Mouse (Mus musculus) ES-E14 (cell line): Measurements from ENCODE around the gene Gm43951. TPM values are rescaled to one million over a fixed set of nuclear protein-coding genes. Genes with fewer than 3 reads are reported as not detected.

ENCODE experiments used
- DNase-seq: peaks from one replicate; pipeline ENCODE4 v3.0.0-alpha.2; 2013; ENCODE audit warnings: low read depth, low spot score
- H3K27ac ChIP-seq: 2 replicates; pipeline ENCODE4 v1.5.1; 2012; ENCODE audit warnings: low read depth, mild to moderate bottlenecking, low read length, moderate library complexity, mixed read lengths; ENCODE audit not compliant: poor library complexity, insufficient read depth, severe bottlenecking
- H3K36me3 ChIP-seq: 2 replicates; pipeline ENCODE4 v1.6.1; 2012; ENCODE audit warnings: mild to moderate bottlenecking, low read length, moderate library complexity, mixed read lengths; ENCODE audit not compliant: control insufficient read depth, poor library complexity, insufficient read depth, severe bottlenecking
- H3K4me1 ChIP-seq, 2 experiments: fragments of 150-350 bp in 1 of 2; sonication (generic) in 1 of 2; 2 replicates each; pipeline ENCODE4 v1.6.1; 2012; ENCODE audit warnings: low read length in 2 of 2, mild to moderate bottlenecking in 1 of 2, mixed read lengths in 1 of 2; ENCODE audit not compliant: control insufficient read depth in 2 of 2, insufficient read depth in 2 of 2, poor library complexity in 1 of 2
- H3K4me3 ChIP-seq, 2 experiments: fragments of 150-350 bp in 1 of 2; sonication (generic) in 1 of 2; 2 replicates each; pipeline ENCODE4 v1.5.1; 2012; ENCODE audit warnings: low read length in 2 of 2, low read depth in 1 of 2, mild to moderate bottlenecking in 1 of 2, mixed read lengths in 1 of 2; ENCODE audit not compliant: insufficient read depth in 1 of 2, poor library complexity in 1 of 2, severe bottlenecking in 1 of 2
- H3K9ac ChIP-seq: 2 replicates; pipeline ENCODE4 v1.6.1; 2012; ENCODE audit warnings: low read depth, mild to moderate bottlenecking, low read length, mixed read lengths; ENCODE audit not compliant: poor library complexity, insufficient read depth, severe bottlenecking
- H3K9me3 ChIP-seq: fragments of 150-350 bp; sonication (generic); 2 replicates; pipeline ENCODE4 v1.6.1; 2012; ENCODE audit warnings: low read depth, mild to moderate bottlenecking, low read length; ENCODE audit not compliant: control insufficient read depth, insufficient read depth
- CHD2 ChIP-seq: IDR thresholded peaks from 2 replicates; pipeline ENCODE4 v1.6.1; 2014; ENCODE audit warnings: mild to moderate bottlenecking, low read depth, low read length, inconsistent platforms
- HCFC1 ChIP-seq: IDR thresholded peaks from 2 replicates; pipeline ENCODE4 v1.6.1; 2012; ENCODE audit warnings: low read length, inconsistent platforms, borderline replicate concordance; ENCODE audit not compliant: insufficient read depth
- MAFK ChIP-seq: IDR thresholded peaks from 2 replicates; pipeline ENCODE4 v1.6.1; 2014; ENCODE audit warnings: mild to moderate bottlenecking, low read depth, low read length, inconsistent platforms; ENCODE audit not compliant: insufficient read depth
- ZC3H11A ChIP-seq: IDR thresholded peaks from 2 replicates; pipeline ENCODE4 v1.6.1; 2012; ENCODE audit warnings: low read depth, mild to moderate bottlenecking, inconsistent platforms, low read length, borderline replicate concordance
- ZNF384 ChIP-seq: IDR thresholded peaks from 2 replicates; pipeline ENCODE4 v1.6.1; 2012; ENCODE audit warnings: low read depth, low read length, inconsistent platforms
- in situ Hi-C, 2 experiments: fragments of 600-800 bp; cut with MboI; formaldehyde crosslinking; loops; one replicate each; pipeline ENCODE4 v1.15.1; 2025; ENCODE audit warnings: low sequenced_read_pairs in 2 of 2, inconsistent platforms in 1 of 2; ENCODE audit not compliant: unreplicated experiment in 2 of 2
- total RNA-seq: library from RNA; depleted of rRNA; stranded (reverse); fragments of 300-350 nt; gene quantifications from 2 replicates; pipeline ENCODE4 v1.2.3, GENCODE M21; 2012; rRNA removed

The Gm43951 gene
- 2.8 and 5.1 TPM in 2 replicates for total RNA-seq

GRCm38 (mm10) chr11:72206341-72207203, at the start of gene Gm43951:
Gene Gm43951 (minus strand): TSS chr11:72206840.
- in situ Hi-C loops, result loop anchor here in 1 of 2 experiments (25.0 kb wide), 1 partner anchor 231 kb away; the partner anchor contains the start of genes Ggt6 and Mybbp1a
- peak within 1 kb of the TSS; percentile 79 for H3K27ac ChIP-seq
- no peak for DNase-seq
- H3K9me3 ChIP-seq, result no peaks in the 10 kb centered on the region
- peaks cover 0 to 9% of the 10 kb centered on the region in 2 experiments; a peak in 2 of 4 replicates for H3K4me1 ChIP-seq
- peak within 1 kb of the TSS; percentile 96 for H3K9ac ChIP-seq
- TF ChIP-seq MAFK (no peak), HCFC1 (no peak), CHD2 (no peak), ZNF384 (no peak), ZC3H11A (no peak)
- H3K4me3 ChIP-seq, result peak within 1 kb of the TSS; percentile 87 to 98
- H3K36me3 ChIP-seq, result peaks cover 5% of the 10 kb centered on the region

- TF ChIP-seq ZC3H11A (no peak), MAFK (no peak), ZNF384 (no peak), HCFC1 (no peak), CHD2 (no peak)
- no peak overlapping the region for H3K4me3 ChIP-seq
- no peaks in the 10 kb centered on the region for H3K4me1 ChIP-seq
- H3K36me3 ChIP-seq, result no peaks in the 10 kb centered on the region; the same call in 1 of the 2 replicates
- H3K9me3 ChIP-seq, result no peaks in the 10 kb centered on the region
- in situ Hi-C loops, result no loop called here
- DNase-seq, result no peak
- H3K27ac ChIP-seq, result no peak overlapping the region
- no peak overlapping the region for H3K9ac ChIP-seq
Measured at GRCm38 (mm10) chr11:72256441-72256840, 49.8 kb upstream of the Gm43951 start.

- no peak for DNase-seq
- TF ChIP-seq MAFK, result no peak
- no peak for TF ChIP-seq ZC3H11A
- TF ChIP-seq HCFC1, result no peak
- no peak overlapping the region for H3K9ac ChIP-seq
- in situ Hi-C loops, result no loop called here
- no peaks in the 10 kb centered on the region for H3K9me3 ChIP-seq
- H3K36me3 ChIP-seq, result no peaks in the 10 kb centered on the region; the same call in 1 of the 2 replicates
- H3K27ac ChIP-seq, result no peak overlapping the region
- no peak overlapping the region for H3K4me3 ChIP-seq
- H3K4me1 ChIP-seq, result no peaks in the 10 kb centered on the region
Measured at GRCm38 (mm10) chr11:72255629-72256028, 49.0 kb upstream of the Gm43951 start.

GRCm38 (mm10) chr11:72245196-72245753, 38.6 kb upstream of the Gm43951 start:
- Histone ChIP-seq H3K9me3 (no peaks in the 10 kb centered on the region), H3K36me3 (no peaks in the 10 kb centered on the region), H3K4me3 (no peak overlapping the region), H3K27ac (no peak overlapping the region), H3K4me1 (no peaks in the 10 kb centered on the region), H3K9ac (no peak overlapping the region)
- in situ Hi-C loops, result no loop called here
- no peak for DNase-seq
- TF ChIP-seq ZC3H11A, result no peak
- no peak for TF ChIP-seq MAFK
- no peak for TF ChIP-seq CHD2
- no peak for TF ChIP-seq HCFC1
- TF ChIP-seq ZNF384, result no peak
